Comparison of ENCODE assay signal across 10 mouse cellular contexts in genomic region chr7:125829121-125829666, GRCm38 (mm10).
DNase-seq lines count a peak whose midpoint lies in the region; ATAC-seq lines count a peak whose summit lies in the region.
"Had no signal": no experiment of that assay in that cellular context is flagged by ENCODE, and none has a peak within 500 bp of the region (broad histone marks: within the 10 kb centered on the region; RNA-seq: fewer than 3 reads in every experiment).

No protein-coding gene starts in this region.

- DNase-seq in midbrain, embryonic 10.5 days (ENCODE audit: low spot score): no peak
- no peak for DNase-seq in midbrain, embryonic 11.5 days (ENCODE audit: low spot score, missing footprints)
- DNase-seq in forebrain, embryonic 14.5 days (ENCODE audit: low spot score): peak; percentile 86
- peak; percentile 47 for DNase-seq in hindbrain, embryonic 14.5 days (ENCODE audit: low spot score)
- DNase-seq in retina, postnatal 1 day: peak; percentile 82
- DNase-seq in frontal cortex, postnatal 10 days (ENCODE audit: low spot score in 2 of 2): no peak
- DNase-seq in thymus, postnatal 10 days (ENCODE audit: low spot score in 2 of 2): no peak
- DNase-seq: gastrocnemius, adult 2 months; kidney, adult 8-10 months had no signal

- H3K4me2 ChIP-seq in midbrain, embryonic 11.5 days: no peak overlapping the region
- no peak overlapping the region for H3K4me2 ChIP-seq in forebrain, embryonic 14.5 days (ENCODE audit: low read length)
- H3K4me2 ChIP-seq in hindbrain, embryonic 14.5 days (replicated peaks): no peak overlapping the region

- H3K27me3 ChIP-seq in midbrain, embryonic 10.5 days (ENCODE audit: low read depth, poor library complexity, severe bottlenecking): no peaks in the 10 kb centered on the region
- no peaks in the 10 kb centered on the region for H3K27me3 ChIP-seq in midbrain, embryonic 11.5 days (ENCODE audit: control insufficient read depth, insufficient read depth, low read length)
- no peaks in the 10 kb centered on the region for H3K27me3 ChIP-seq in forebrain, embryonic 14.5 days (replicated peaks; ENCODE audit: control insufficient read depth, insufficient read depth, low read length)
- H3K27me3 ChIP-seq in hindbrain, embryonic 14.5 days (ENCODE audit: control insufficient read depth, insufficient read depth, low read length): no peaks in the 10 kb centered on the region

- no peaks in the 10 kb centered on the region for H3K9me3 ChIP-seq in midbrain, embryonic 10.5 days (replicated peaks)
- no peaks in the 10 kb centered on the region for H3K9me3 ChIP-seq in midbrain, embryonic 11.5 days (ENCODE audit: control insufficient read depth, low read length)
- no peaks in the 10 kb centered on the region for H3K9me3 ChIP-seq in forebrain, embryonic 14.5 days (replicated peaks; ENCODE audit: control insufficient read depth, low read length)
- no peaks in the 10 kb centered on the region for H3K9me3 ChIP-seq in hindbrain, embryonic 14.5 days (ENCODE audit: control insufficient read depth, low read length)

- no peak for ATAC-seq in midbrain, embryonic 11.5 days (ENCODE audit: low FRiP score)
- ATAC-seq in forebrain, embryonic 14.5 days: peak; percentile 84
- peak; percentile 46; the same call in 1 of the 2 replicates for ATAC-seq in hindbrain, embryonic 14.5 days (ENCODE audit: low FRiP score)
- no peak for ATAC-seq in granulocyte monocyte progenitor cell, adult 5-6 weeks (replicated peaks; ENCODE audit: poor library complexity, severe bottlenecking)

- peaks cover 18% of the 10 kb centered on the region for H3K4me1 ChIP-seq in midbrain, embryonic 10.5 days
- no peaks in the 10 kb centered on the region for H3K4me1 ChIP-seq in midbrain, embryonic 11.5 days (ENCODE audit: control insufficient read depth, insufficient read depth, low read length)
- H3K4me1 ChIP-seq in forebrain, embryonic 14.5 days (ENCODE audit: control insufficient read depth, insufficient read depth, low read length): peaks cover 29% of the 10 kb centered on the region
- peaks cover 15% of the 10 kb centered on the region; the same call in 1 of the 2 replicates for H3K4me1 ChIP-seq in hindbrain, embryonic 14.5 days (replicated peaks; ENCODE audit: control insufficient read depth, insufficient read depth, low read length)

- H3K4me3 ChIP-seq in midbrain, embryonic 10.5 days: no peak overlapping the region
- H3K4me3 ChIP-seq in midbrain, embryonic 11.5 days (ENCODE audit: low read depth, low read length): no peak overlapping the region
- no peak overlapping the region for H3K4me3 ChIP-seq in forebrain, embryonic 14.5 days (ENCODE audit: low read depth, low read length)
- H3K4me3 ChIP-seq in hindbrain, embryonic 14.5 days (replicated peaks; ENCODE audit: low read length): no peak overlapping the region
- H3K4me3 ChIP-seq: gastrocnemius, adult 2 months had no signal

- no peak overlapping the region for H3K9ac ChIP-seq in midbrain, embryonic 11.5 days (ENCODE audit: low read length)
- no peak overlapping the region for H3K9ac ChIP-seq in forebrain, embryonic 14.5 days (ENCODE audit: low read length)
- H3K9ac ChIP-seq in hindbrain, embryonic 14.5 days: no peak overlapping the region

- H3K36me3 ChIP-seq in midbrain, embryonic 10.5 days: peaks cover 10% of the 10 kb centered on the region; the same call in 1 of the 2 replicates
- H3K36me3 ChIP-seq in midbrain, embryonic 11.5 days (ENCODE audit: control insufficient read depth, insufficient read depth, low read length): no peaks in the 10 kb centered on the region
- H3K36me3 ChIP-seq in forebrain, embryonic 14.5 days (ENCODE audit: control insufficient read depth, insufficient read depth, low read length): 0 out of 2 replicates have a peak, but pooled peaks cover 5% of the 10 kb centered on the region
- peaks cover 6% of the 10 kb centered on the region; the same call in 1 of the 2 replicates for H3K36me3 ChIP-seq in hindbrain, embryonic 14.5 days (replicated peaks; ENCODE audit: control insufficient read depth, insufficient read depth)

- 65% methylated on average over 3 of the region's 3 CpGs for WGBS in midbrain, embryonic 10.5 days
- 72% methylated on average over 3 of the region's 3 CpGs for WGBS in midbrain, embryonic 11.5 days
- 23% methylated on average over 3 of the region's 3 CpGs for WGBS in forebrain, embryonic 14.5 days
- WGBS in hindbrain, embryonic 14.5 days: 55% methylated on average over 3 of the region's 3 CpGs

- H3K27ac ChIP-seq in midbrain, embryonic 10.5 days (replicated peaks): peak overlapping the region; percentile 33; the same call in 1 of the 2 replicates
- H3K27ac ChIP-seq in midbrain, embryonic 11.5 days (ENCODE audit: low read depth, low read length): no peak overlapping the region
- H3K27ac ChIP-seq in forebrain, embryonic 14.5 days (ENCODE audit: low read depth, low read length): peak overlapping the region; percentile 79
- H3K27ac ChIP-seq in hindbrain, embryonic 14.5 days: peak overlapping the region; percentile 62
- H3K27ac ChIP-seq: gastrocnemius, adult 2 months had no signal

Comparison
In these comparisons a context has a peak if more than half of its experiments do, and no peak if none do; other contexts are left out.
1. DNase-seq: peak in forebrain, embryonic 14.5 days (single experiment), hindbrain, embryonic 14.5 days (single experiment) and retina, postnatal 1 day (single experiment); none in midbrain, embryonic 10.5 days (single experiment), midbrain, embryonic 11.5 days (single experiment), frontal cortex, postnatal 10 days (0 of 2) and thymus, postnatal 10 days (0 of 2).
2. ATAC-seq: peak in forebrain, embryonic 14.5 days (single experiment) and hindbrain, embryonic 14.5 days (single experiment); none in midbrain, embryonic 11.5 days (single experiment) and granulocyte monocyte progenitor cell, adult 5-6 weeks (single experiment).